Mouse (Mus musculus) kidney, adult 2 months (tissue): ENCODE results near the gene Nfyc.

Source experiments
- CTCF ChIP-seq: fragments of 200-500 bp; conservative IDR thresholded peaks from 2 replicates; pipeline ENCODE4 v1.5.1; 2011; ENCODE audit warnings: low read depth, mild to moderate bottlenecking, control low read depth, low read length, moderate library complexity, mixed read lengths; ENCODE audit not compliant: insufficient read depth, insufficient read length
- POLR2A ChIP-seq: fragments of 200-500 bp; IDR thresholded peaks from one replicate; pipeline ENCODE4 v1.6.1; 2011; ENCODE audit warnings: low read depth, low read length, control low read depth

DNA sequence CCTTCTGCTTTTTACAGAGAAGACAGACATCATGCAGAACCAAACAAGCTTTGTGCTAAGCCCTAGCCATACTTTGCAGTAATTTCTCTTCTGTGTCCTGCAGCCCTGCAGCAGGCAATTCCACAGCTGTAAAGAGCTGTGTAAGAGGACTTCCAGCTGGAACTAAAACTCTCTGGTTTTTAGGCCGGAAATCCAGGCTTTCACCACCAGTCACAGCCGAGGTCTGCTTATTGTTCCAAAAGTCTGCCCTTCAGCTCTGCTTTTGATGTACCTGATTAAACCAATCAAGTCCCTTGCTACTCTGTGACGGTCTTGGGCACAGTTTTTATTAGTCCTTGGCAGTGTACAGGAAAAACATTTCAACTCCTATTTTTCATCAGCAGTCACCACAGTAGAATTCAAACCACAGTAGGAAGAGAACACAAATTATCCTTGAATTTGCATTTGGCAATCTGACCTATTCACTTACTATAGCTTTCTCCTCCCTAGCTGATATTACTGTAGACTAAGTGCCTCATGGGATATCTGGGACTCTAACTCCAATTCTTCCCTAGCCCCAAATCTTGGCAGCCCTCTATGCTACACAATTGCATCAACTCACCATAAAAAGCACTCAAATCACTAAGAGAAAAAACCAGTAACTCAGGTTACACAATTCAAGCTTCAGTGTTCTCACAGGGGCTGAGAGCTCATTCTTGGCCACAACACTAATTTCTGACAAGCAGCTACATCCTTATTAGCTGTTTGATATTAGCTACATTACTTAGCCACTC is 14.2 kb downstream of the Nfyc start:
- TF ChIP-seq POLR2A: no peak
- TF ChIP-seq CTCF: no peak
